Mouse (Mus musculus) limb, embryonic 15.5 days (tissue): ENCODE results near the gene Pak1. TPM values are rescaled to one million over a fixed set of nuclear protein-coding genes. Genes with fewer than 3 reads are reported as not detected.

Experiments used
- ATAC-seq: fragments of 200-750 bp; cut with Nextera tagmentation; 2 replicates; pipeline ENCODE4 v1.8.0; 2017; ENCODE audit warnings: low read depth, moderate TSS enrichment; ENCODE audit not compliant: insufficient number of reproducible peaks, low FRiP score, low TSS enrichment
- H3K27ac ChIP-seq: fragments of 300-500 bp; sonication (generic); 2 replicates; pipeline ENCODE4 v1.5.1; 2015; ENCODE audit warnings: moderate library complexity, mild to moderate bottlenecking, inconsistent platforms
- H3K27me3 ChIP-seq: fragments of 300-500 bp; sonication (generic); 2 replicates; pipeline ENCODE4 v1.6.1; 2015; ENCODE audit warnings: inconsistent platforms
- H3K36me3 ChIP-seq: fragments of 300-500 bp; sonication (generic); 2 replicates; pipeline ENCODE4 v1.6.1; 2015; ENCODE audit warnings: inconsistent platforms
- H3K4me1 ChIP-seq: fragments of 300-500 bp; sonication (generic); 2 replicates; pipeline ENCODE4 v1.6.1; 2015; ENCODE audit warnings: inconsistent platforms
- H3K4me2 ChIP-seq: fragments of 300-500 bp; sonication (generic); 2 replicates; pipeline ENCODE4 v1.6.1; 2015; ENCODE audit warnings: mild to moderate bottlenecking, inconsistent platforms
- H3K4me3 ChIP-seq: fragments of 300-500 bp; sonication (generic); 2 replicates; pipeline ENCODE4 v1.5.1; 2015; ENCODE audit warnings: mild to moderate bottlenecking, inconsistent platforms
- H3K9ac ChIP-seq: fragments of 300-500 bp; sonication (generic); 2 replicates; pipeline ENCODE4 v1.6.1; 2015; ENCODE audit warnings: inconsistent platforms
- H3K9me3 ChIP-seq: fragments of 300-500 bp; sonication (generic); 2 replicates; pipeline ENCODE4 v1.6.1; 2016; ENCODE audit warnings: inconsistent platforms
- WGBS: fragments of 180-500 bp; shearing (Covaris S2); methylation state at CpG from one replicate; pipeline ENCODE4 v1.1.7; 2015; 5-methylcytosine and 5-hydroxymethylcytosine counted together
- polyA plus RNA-seq: library from polyadenylated mRNA; unstranded; fragments of >200 nt; fragmentation: Nextera tagmentation; extraction: Ambion mirVana; gene quantifications from 2 replicates; pipeline ENCODE4 v1.2.1, GENCODE M21; 2015

The Pak1 gene
- polyA plus RNA-seq, 1 experiment from 2014 or later, result 16.6 TPM

- Histone ChIP-seq H3K4me1 (no peaks in the 10 kb centered on the region), H3K9me3 (no peaks in the 10 kb centered on the region), H3K4me2 (no peak overlapping the region), H3K4me3 (no peak overlapping the region), H3K27me3 (0 out of 2 replicates have a peak, but pooled peaks cover 6% of the 10 kb centered on the region), H3K36me3 (no peaks in the 10 kb centered on the region), H3K27ac (no peak overlapping the region), H3K9ac (no peak overlapping the region)
- WGBS, result 66% methylated on average over 8 of the region's 8 CpGs
- no peak for ATAC-seq
These were observed 6.8 kb upstream of the Pak1 start for GRCm38 (mm10) chr7:97781496-97781895.

DNA sequence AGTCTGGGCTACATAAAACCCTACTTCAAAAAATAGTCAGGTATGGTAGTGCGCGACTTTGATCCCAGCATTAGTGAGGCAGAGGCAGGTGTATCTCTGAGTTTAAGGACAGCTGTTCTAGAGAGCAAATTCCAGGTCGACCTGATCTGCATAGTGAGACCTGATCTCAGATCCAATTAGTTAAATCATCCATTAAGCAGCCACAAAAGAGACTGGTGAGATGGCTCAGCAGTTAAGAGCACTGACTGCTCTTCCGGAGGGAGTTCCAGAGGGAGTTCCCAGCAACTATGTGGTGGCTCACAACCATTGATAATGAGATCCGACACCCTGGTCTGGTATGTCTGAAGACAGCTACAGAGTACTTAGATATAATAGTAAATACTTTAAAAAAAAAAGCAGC lies 4.8 kb upstream of the Pak1 start:
- Histone ChIP-seq H3K27me3 (0 out of 2 replicates have a peak, but pooled peaks cover 6% of the 10 kb centered on the region), H3K4me1 (peaks cover 6% of the 10 kb centered on the region), H3K36me3 (no peaks in the 10 kb centered on the region), H3K9me3 (no peaks in the 10 kb centered on the region), H3K9ac (no peak overlapping the region), H3K4me3 (no peak overlapping the region), H3K4me2 (no peak overlapping the region), H3K27ac (no peak overlapping the region)
- no peak for ATAC-seq
- WGBS, result 64% methylated on average over 5 of the region's 5 CpGs

DNA sequence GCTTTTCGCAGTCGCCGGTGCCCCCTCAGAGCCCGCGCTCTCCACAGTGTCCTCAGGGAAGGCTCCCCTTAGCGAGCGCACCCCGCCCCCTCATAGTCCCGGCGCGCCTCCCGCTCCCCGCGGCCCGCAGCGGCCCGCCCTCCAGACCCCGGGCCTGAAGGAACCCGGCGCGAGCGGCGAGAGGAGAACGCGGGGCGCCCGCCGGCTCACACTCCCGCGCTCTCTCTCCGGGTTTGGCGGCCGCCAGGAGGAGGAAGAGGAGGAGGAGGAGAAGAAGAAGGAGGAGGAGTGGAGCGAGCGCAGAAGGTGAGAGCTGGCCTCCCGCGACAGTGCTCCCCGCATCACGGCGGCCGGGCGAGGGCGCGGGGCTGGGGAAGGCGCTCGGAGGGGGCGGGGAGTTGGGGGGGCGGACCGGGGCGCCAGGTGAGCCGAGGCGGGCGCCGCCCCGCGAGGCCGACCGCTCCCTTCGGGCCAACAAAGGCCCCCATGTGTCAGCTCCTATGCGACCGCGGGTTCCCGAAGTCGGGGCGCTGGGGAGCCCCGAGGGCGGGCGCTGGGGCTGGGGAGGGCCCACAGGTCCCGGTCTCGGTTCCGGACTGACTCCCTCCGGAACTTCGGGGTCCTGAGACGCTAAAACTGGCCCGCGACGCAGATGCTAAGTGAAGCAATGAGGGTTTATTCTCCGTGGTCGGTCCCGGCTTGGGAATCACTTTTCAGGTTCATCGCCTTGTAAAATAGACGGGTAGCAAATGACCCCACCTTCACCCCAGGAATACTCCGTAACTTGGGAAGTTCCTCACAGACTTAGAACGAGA lies 535 bp downstream of the Pak1 start:
- no peaks in the 10 kb centered on the region for H3K9me3 ChIP-seq
- H3K36me3 ChIP-seq, result no peaks in the 10 kb centered on the region
- peak overlapping the region; percentile 70 for H3K9ac ChIP-seq
- ATAC-seq, result peak; percentile 76
- peak overlapping the region; percentile 97 for H3K4me2 ChIP-seq
- H3K4me3 ChIP-seq, result peak overlapping the region; percentile 77
- H3K27ac ChIP-seq, result peak overlapping the region; percentile 35; the same call in 1 of the 2 replicates
- H3K4me1 ChIP-seq, result peaks cover 10% of the 10 kb centered on the region
- H3K27me3 ChIP-seq, result 0 out of 2 replicates have a peak, but pooled peaks cover 16% of the 10 kb centered on the region
- under 1% methylated on average over 69 of the region's 84 CpGs for WGBS

- 53% methylated on average over 2 of the region's 2 CpGs for WGBS
- Histone ChIP-seq H3K36me3 (no peaks in the 10 kb centered on the region), H3K4me1 (peaks cover 10% of the 10 kb centered on the region), H3K9ac (no peak overlapping the region), H3K27ac (no peak overlapping the region), H3K4me2 (no peak overlapping the region), H3K4me3 (no peak overlapping the region), H3K27me3 (0 out of 2 replicates have a peak, but pooled peaks cover 13% of the 10 kb centered on the region), H3K9me3 (no peaks in the 10 kb centered on the region)
- ATAC-seq, result no peak
These were observed 1.9 kb downstream of the Pak1 start for GRCm38 (mm10) chr7:97790272-97790671.

- 0 out of 2 replicates have a peak, but pooled peaks cover 10% of the 10 kb centered on the region for H3K27me3 ChIP-seq
- H3K4me2 ChIP-seq, result no peak overlapping the region
- no peak overlapping the region for H3K9ac ChIP-seq
- no peaks in the 10 kb centered on the region for H3K9me3 ChIP-seq
- no peak overlapping the region for H3K4me3 ChIP-seq
- H3K4me1 ChIP-seq, result peaks cover 10% of the 10 kb centered on the region
- 54% methylated on average over 2 of the region's 2 CpGs for WGBS
- H3K27ac ChIP-seq, result no peak overlapping the region
- ATAC-seq, result no peak
- no peaks in the 10 kb centered on the region for H3K36me3 ChIP-seq
These were observed 4.0 kb downstream of the Pak1 start for GRCm38 (mm10) chr7:97792324-97792723.

DNA sequence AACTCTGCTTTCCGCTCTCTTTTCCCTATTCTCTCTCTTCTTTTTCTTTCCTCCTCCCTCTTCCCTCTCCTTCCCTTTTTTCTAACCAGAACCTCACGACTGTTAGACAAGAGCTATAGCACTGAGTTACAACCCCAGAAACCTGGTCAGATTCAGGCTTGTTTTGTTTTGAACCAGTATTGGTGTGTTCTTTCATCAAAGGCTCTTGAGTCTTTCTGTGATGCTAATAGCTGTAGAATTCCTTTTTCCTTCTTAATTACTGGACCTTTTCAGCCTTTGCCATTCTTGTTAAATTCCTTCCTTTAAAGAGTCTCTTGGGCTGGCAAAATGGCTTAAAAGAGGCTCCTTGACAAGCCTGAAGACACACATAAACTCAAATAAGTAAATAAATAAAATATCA lies 14.8 kb downstream of the Pak1 start:
- no peak for ATAC-seq
- Histone ChIP-seq H3K36me3 (no peaks in the 10 kb centered on the region), H3K9me3 (no peaks in the 10 kb centered on the region), H3K27ac (no peak overlapping the region), H3K4me3 (no peak overlapping the region), H3K4me2 (no peak overlapping the region), H3K27me3 (no peaks in the 10 kb centered on the region), H3K4me1 (no peaks in the 10 kb centered on the region), H3K9ac (no peak overlapping the region)
- 58% methylated on average over 2 of the region's 2 CpGs for WGBS

DNA sequence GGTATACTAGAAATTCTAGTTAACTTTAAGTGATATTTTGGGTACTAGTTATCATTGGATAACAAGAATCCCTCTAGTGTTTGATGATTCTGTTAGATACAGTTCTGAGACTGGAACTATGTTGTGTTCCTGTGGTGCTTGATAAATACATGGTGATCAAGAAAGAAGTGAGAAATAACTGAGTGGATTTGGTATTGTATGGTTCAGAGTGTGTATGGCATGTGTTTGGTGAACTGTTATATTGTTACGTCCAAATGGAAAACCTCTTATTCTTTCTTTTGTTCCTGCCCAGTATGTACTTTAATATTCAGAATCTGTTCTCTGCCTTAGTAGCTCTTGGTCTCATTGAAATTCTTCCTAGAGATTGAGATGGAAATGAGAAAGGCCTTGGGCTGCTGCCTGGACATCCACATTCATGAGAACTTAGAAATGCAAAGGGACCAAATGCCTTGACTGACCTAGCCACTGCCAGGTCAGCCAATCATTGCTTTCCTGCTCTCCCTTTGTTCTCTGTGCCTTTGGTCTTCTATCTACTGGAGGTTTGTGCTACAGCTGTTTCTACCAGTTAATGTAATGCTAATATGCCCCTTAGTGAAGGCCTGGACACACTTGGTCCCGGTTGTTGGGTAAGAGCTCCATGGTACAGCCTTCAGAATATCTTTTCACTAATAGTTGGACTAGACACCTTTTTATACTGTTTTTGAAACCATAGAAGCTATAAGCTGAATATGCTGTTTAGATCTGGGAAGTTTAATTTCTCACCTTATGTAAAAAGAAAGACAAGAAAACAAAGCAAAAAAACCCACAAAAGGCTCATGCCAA lies 16.1 kb downstream of the Pak1 start:
- no peak overlapping the region for H3K9ac ChIP-seq
- no peak overlapping the region for H3K4me2 ChIP-seq
- H3K27ac ChIP-seq, result no peak overlapping the region
- no peaks in the 10 kb centered on the region for H3K9me3 ChIP-seq
- H3K36me3 ChIP-seq, result no peaks in the 10 kb centered on the region
- no peak for ATAC-seq
- H3K4me1 ChIP-seq, result no peaks in the 10 kb centered on the region
- H3K4me3 ChIP-seq, result no peak overlapping the region
- 66% methylated on average over 2 of the region's 2 CpGs for WGBS
- H3K27me3 ChIP-seq, result no peaks in the 10 kb centered on the region

- no peak overlapping the region for H3K9ac ChIP-seq
- no peaks in the 10 kb centered on the region for H3K36me3 ChIP-seq
- no peak overlapping the region for H3K4me3 ChIP-seq
- ATAC-seq, result no peak
- 41% methylated on average over 3 of the region's 3 CpGs for WGBS
- no peaks in the 10 kb centered on the region for H3K27me3 ChIP-seq
- no peaks in the 10 kb centered on the region for H3K9me3 ChIP-seq
- H3K4me1 ChIP-seq, result no peaks in the 10 kb centered on the region
- no peak overlapping the region for H3K27ac ChIP-seq
- no peak overlapping the region for H3K4me2 ChIP-seq
These were observed 16.7 kb downstream of the Pak1 start for GRCm38 (mm10) chr7:97805067-97805365.

- H3K9ac ChIP-seq, result no peak overlapping the region
- H3K4me2 ChIP-seq, result no peak overlapping the region
- no peaks in the 10 kb centered on the region for H3K4me1 ChIP-seq
- H3K4me3 ChIP-seq, result no peak overlapping the region
- H3K27ac ChIP-seq, result no peak overlapping the region
- H3K27me3 ChIP-seq, result no peaks in the 10 kb centered on the region
- no peaks in the 10 kb centered on the region for H3K36me3 ChIP-seq
- ATAC-seq, result no peak
- H3K9me3 ChIP-seq, result no peaks in the 10 kb centered on the region
- 84% methylated on average over 5 of the region's 5 CpGs for WGBS
These were observed 21.0 kb downstream of the Pak1 start for GRCm38 (mm10) chr7:97809307-97809706.

DNA sequence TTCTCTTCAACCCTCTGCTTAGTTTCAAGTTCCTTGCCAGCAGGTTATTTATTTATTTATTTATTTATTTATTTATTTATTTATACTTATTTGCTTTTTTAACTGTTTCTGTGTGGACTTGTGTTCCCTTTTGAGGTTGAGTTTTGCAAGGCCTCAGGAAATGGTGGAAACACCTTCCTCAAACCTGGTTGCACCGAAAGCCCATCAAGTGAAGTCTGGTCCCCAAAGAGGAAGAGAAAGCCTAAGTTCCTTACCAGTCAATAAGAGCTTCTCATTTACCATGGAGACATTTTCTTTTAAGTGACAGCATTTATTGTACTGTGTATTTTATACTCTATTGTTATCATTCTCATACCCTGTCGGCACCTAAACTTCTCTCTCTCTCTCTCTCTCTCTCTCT lies 33.5 kb downstream of the Pak1 start:
- no peak overlapping the region for H3K4me3 ChIP-seq
- H3K4me1 ChIP-seq, result no peaks in the 10 kb centered on the region
- no peak overlapping the region for H3K27ac ChIP-seq
- no peaks in the 10 kb centered on the region for H3K9me3 ChIP-seq
- no peak overlapping the region for H3K4me2 ChIP-seq
- H3K9ac ChIP-seq, result no peak overlapping the region
- no peaks in the 10 kb centered on the region for H3K27me3 ChIP-seq
- H3K36me3 ChIP-seq, result no peaks in the 10 kb centered on the region
- ATAC-seq, result no peak
- 89% methylated on average over 2 of the region's 2 CpGs for WGBS

DNA sequence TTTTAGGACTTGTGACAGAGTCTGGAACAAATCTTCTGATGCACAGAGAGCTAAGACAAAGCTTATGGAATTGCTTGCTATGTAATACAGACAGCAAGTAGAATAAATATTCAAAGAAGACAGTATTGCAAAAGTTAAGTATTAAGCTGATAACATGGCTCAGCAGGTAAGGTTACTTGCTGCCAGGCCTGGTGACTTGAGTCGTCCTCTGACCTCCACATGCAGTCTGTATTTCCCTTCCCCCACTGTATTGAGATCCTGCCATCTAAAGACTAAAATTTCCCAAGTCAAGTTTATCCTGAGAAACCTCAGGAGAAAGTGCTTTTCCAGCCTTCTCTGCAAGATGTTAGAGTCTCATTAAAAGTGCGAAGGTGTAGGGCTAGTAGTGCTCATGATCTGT lies 40.8 kb downstream of the Pak1 start:
- Histone ChIP-seq H3K27me3 (no peaks in the 10 kb centered on the region), H3K4me1 (no peaks in the 10 kb centered on the region), H3K4me3 (no peak overlapping the region), H3K36me3 (no peaks in the 10 kb centered on the region), H3K9me3 (no peaks in the 10 kb centered on the region), H3K27ac (no peak overlapping the region), H3K4me2 (no peak overlapping the region), H3K9ac (no peak overlapping the region)
- WGBS, result 72% methylated on average over 2 of the region's 2 CpGs
- ATAC-seq, result no peak

DNA sequence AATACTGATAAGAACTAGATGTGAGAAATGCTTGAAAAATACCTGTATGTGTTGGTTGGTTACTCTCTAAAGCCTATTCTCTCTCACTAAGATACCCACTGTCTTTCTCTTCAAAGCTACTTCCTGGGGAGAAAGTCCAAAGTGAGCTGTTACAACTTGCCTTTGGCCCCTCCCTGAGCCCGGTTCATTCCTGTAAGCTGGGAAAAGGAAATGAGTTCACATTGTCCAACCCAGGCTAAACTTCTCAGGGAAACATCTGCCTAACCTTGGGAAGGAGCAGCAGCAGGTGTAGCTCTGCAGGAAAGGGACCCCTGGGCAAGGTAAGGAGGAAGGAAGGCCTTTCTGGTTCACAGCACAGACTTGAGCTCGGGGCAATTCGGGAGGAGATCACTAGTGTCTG lies 42.4 kb downstream of the Pak1 start:
- Histone ChIP-seq H3K4me1 (no peaks in the 10 kb centered on the region), H3K4me2 (no peak overlapping the region), H3K27me3 (no peaks in the 10 kb centered on the region), H3K27ac (no peak overlapping the region), H3K36me3 (no peaks in the 10 kb centered on the region), H3K9me3 (no peaks in the 10 kb centered on the region), H3K9ac (no peak overlapping the region), H3K4me3 (no peak overlapping the region)
- no peak for ATAC-seq
- WGBS, result 60% methylated on average over 3 of the region's 3 CpGs
